Mouse (Mus musculus): Measurements from ENCODE around the gene Nploc4. TPM values are rescaled to one million over a fixed set of nuclear protein-coding genes. Genes with fewer than 3 reads are reported as not detected.

Nploc4 gene
- polyA plus RNA-seq, 1 experiment, result 61.8 TPM

DNA sequence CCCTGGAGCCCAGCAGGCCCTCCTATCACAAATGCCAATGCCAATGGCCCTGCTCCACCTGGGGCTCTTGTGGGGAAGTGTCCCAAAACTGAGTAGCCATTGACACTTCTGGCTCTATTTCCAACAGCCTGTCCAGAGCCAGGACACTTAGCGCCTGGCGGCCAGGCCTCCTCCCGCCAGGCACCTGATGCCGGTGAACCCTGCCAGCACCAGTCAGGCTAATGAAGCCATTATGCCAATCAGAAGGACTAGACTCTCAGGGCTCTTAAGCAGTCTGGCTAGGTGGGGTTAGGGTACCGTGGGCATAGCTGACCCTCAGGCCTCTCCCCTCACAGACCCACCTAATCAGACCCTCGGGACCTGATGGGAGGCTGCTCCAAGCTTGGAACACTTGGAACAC is 78.1 kb downstream of the Nploc4 start:
- Histone ChIP-seq H3ac (ENCODE audit: control insufficient read depth, insufficient read length, low read depth) (no peak overlapping the region), H3K4me3 (ENCODE audit: insufficient read depth, poor library complexity, severe bottlenecking) (no peak overlapping the region), H3K27me3 (ENCODE audit: control insufficient read depth, insufficient read depth, insufficient read length) (no peaks in the 10 kb centered on the region), H3K79me3 (ENCODE audit: low read depth) (no peaks in the 10 kb centered on the region), H3K79me2 (ENCODE audit: control insufficient read depth, insufficient read depth) (no peaks in the 10 kb centered on the region), H3K36me3 (ENCODE audit: control insufficient read depth, insufficient read depth) (no peaks in the 10 kb centered on the region)
- TF ChIP-seq USF1 (IDR thresholded peaks at IDR 0.05; ENCODE audit: low read depth) (no peak), CEBPB (IDR thresholded peaks at IDR 0.05; ENCODE audit: low read depth) (no peak), MYOD1 (IDR thresholded peaks at IDR 0.05; ENCODE audit: control insufficient read depth, insufficient read length, low read depth) (no peak), MYOG (IDR thresholded peaks at IDR 0.05; ENCODE audit: control insufficient read depth, extremely low read depth, insufficient read length) (no peak), MAX (IDR thresholded peaks at IDR 0.05) (no peak), FOSL1 (IDR thresholded peaks at IDR 0.05; ENCODE audit: insufficient read depth, low read length, poor library complexity, severe bottlenecking) (no peak), CTCF (IDR thresholded peaks at IDR 0.05; ENCODE audit: control insufficient read depth, insufficient read depth, insufficient read length) (no peak)

DNA sequence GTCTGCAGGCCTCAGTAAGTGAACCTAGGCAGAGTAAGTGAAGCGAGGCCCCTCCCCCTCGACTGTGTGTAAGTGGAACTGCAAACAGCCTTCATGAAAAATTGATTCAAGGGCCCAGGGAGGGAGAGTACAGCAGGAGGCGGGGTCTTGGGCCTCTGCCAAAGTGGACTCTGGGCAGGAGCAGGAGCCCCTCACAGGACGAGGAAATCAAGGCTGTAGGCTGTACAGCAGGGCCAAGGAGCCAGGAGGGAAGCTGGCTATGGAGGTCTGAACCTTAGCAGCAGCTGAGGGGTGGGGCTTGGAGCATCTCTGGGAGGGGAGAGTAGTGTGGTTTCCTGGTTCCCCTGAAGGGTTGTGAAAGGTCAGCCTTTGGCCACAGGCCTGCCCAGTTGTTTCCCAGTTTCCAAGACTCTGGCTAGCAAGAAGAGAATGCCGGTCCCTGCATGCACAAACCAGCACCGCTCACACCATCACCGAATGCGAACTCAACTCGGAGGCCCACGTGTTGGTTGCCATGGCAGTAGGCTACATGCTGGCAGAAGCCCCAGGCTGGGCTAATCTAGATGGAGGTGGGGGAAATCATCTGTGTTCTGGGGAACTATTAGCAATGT is 79.6 kb downstream of the Nploc4 start:
- Histone ChIP-seq H3ac (ENCODE audit: control insufficient read depth, insufficient read length, low read depth) (no peak overlapping the region), H3K36me3 (ENCODE audit: control insufficient read depth, insufficient read depth) (no peaks in the 10 kb centered on the region), H3K79me2 (ENCODE audit: control insufficient read depth, insufficient read depth) (no peaks in the 10 kb centered on the region), H3K79me3 (ENCODE audit: low read depth) (no peaks in the 10 kb centered on the region), H3K27me3 (ENCODE audit: control insufficient read depth, insufficient read depth, insufficient read length) (no peaks in the 10 kb centered on the region), H3K4me3 (ENCODE audit: insufficient read depth, poor library complexity, severe bottlenecking) (no peak overlapping the region)
- TF ChIP-seq CTCF (IDR thresholded peaks at IDR 0.05; ENCODE audit: control insufficient read depth, insufficient read depth, insufficient read length) (no peak), MYOG (IDR thresholded peaks at IDR 0.05; ENCODE audit: control insufficient read depth, extremely low read depth, insufficient read length) (no peak), MAX (IDR thresholded peaks at IDR 0.05) (no peak), CEBPB (IDR thresholded peaks at IDR 0.05; ENCODE audit: low read depth) (no peak), FOSL1 (IDR thresholded peaks at IDR 0.05; ENCODE audit: insufficient read depth, low read length, poor library complexity, severe bottlenecking) (no peak), MYOD1 (IDR thresholded peaks at IDR 0.05; ENCODE audit: control insufficient read depth, insufficient read length, low read depth) (no peak), USF1 (IDR thresholded peaks at IDR 0.05; ENCODE audit: low read depth) (no peak)

DNA sequence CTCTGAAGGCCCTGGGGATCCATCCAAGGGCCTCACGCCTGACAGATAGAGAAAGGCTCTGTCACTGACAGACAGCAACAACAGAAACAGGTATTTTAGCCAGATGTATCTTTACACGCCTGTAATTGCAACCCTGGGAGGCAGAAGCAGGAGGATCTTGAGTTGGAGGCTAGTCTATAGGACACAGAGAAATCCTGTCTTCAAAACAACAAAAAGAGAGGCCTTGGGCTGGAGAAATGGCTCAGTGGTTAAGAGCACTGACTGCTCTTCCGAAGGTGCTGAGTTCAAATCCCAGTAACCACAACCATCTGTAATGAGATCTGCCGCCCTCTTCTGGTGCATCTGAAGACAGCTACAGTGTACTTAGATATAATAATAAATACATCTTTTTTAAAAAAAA is 80.6 kb downstream of the Nploc4 start:
- peaks cover under 1% of the 10 kb centered on the region for H3K79me3 ChIP-seq (ENCODE audit: low read depth)
- peaks cover 3% of the 10 kb centered on the region for H3K79me2 ChIP-seq (ENCODE audit: control insufficient read depth, insufficient read depth)
- no peak overlapping the region for H3ac ChIP-seq (ENCODE audit: control insufficient read depth, insufficient read length, low read depth)
- no peaks in the 10 kb centered on the region for H3K36me3 ChIP-seq (ENCODE audit: control insufficient read depth, insufficient read depth)
- no peaks in the 10 kb centered on the region for H3K27me3 ChIP-seq (ENCODE audit: control insufficient read depth, insufficient read depth, insufficient read length)
- H3K4me3 ChIP-seq (ENCODE audit: insufficient read depth, poor library complexity, severe bottlenecking), result no peak overlapping the region
- TF ChIP-seq USF1 (IDR thresholded peaks at IDR 0.05; ENCODE audit: low read depth), result no peak
- TF ChIP-seq MYOD1 (IDR thresholded peaks at IDR 0.05; ENCODE audit: control insufficient read depth, insufficient read length, low read depth), result no peak
- TF ChIP-seq FOSL1 (IDR thresholded peaks at IDR 0.05; ENCODE audit: insufficient read depth, low read length, poor library complexity, severe bottlenecking), result no peak
- TF ChIP-seq MYOG (IDR thresholded peaks at IDR 0.05; ENCODE audit: control insufficient read depth, extremely low read depth, insufficient read length), result no peak
- no peak for TF ChIP-seq CTCF (IDR thresholded peaks at IDR 0.05; ENCODE audit: control insufficient read depth, insufficient read depth, insufficient read length)
- no peak for TF ChIP-seq MAX (IDR thresholded peaks at IDR 0.05)
- TF ChIP-seq CEBPB (IDR thresholded peaks at IDR 0.05; ENCODE audit: low read depth), result no peak

DNA sequence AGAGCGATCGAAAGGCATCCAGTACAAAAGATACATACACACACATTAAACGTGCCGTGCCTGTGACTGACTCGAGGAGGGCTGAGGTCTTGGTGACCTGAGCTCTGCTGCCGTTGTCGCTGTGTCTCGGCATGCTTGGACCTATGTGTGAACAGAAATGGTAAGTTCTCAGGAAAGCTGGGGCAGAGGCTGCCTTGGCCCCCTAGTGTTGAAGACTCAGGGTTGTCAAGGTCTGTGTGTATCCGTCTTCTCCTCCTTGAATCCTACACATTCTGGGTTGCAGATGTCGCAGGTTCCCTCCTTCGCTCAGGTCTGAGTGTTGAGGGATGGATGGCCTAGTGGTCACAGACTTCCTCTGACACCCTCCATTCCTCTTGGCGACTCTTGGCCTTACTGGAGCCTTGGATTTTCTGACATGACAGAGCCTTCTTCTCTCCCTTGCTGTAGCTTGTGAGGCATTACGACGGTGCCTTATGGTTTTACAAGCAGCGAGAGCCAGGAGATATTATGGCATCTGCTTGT is 81.1 kb downstream of the Nploc4 start:
- Histone ChIP-seq H3K36me3 (ENCODE audit: control insufficient read depth, insufficient read depth) (no peaks in the 10 kb centered on the region), H3K79me3 (ENCODE audit: low read depth) (peaks cover 2% of the 10 kb centered on the region), H3K4me3 (ENCODE audit: insufficient read depth, poor library complexity, severe bottlenecking) (no peak overlapping the region), H3K79me2 (ENCODE audit: control insufficient read depth, insufficient read depth) (peaks cover 8% of the 10 kb centered on the region), H3ac (ENCODE audit: control insufficient read depth, insufficient read length, low read depth) (no peak overlapping the region), H3K27me3 (ENCODE audit: control insufficient read depth, insufficient read depth, insufficient read length) (no peaks in the 10 kb centered on the region)
- no peak for TF ChIP-seq MAX (IDR thresholded peaks at IDR 0.05)
- TF ChIP-seq MYOD1 (IDR thresholded peaks at IDR 0.05; ENCODE audit: control insufficient read depth, insufficient read length, low read depth), result no peak
- no peak for TF ChIP-seq USF1 (IDR thresholded peaks at IDR 0.05; ENCODE audit: low read depth)
- no peak for TF ChIP-seq FOSL1 (IDR thresholded peaks at IDR 0.05; ENCODE audit: insufficient read depth, low read length, poor library complexity, severe bottlenecking)
- no peak for TF ChIP-seq CEBPB (IDR thresholded peaks at IDR 0.05; ENCODE audit: low read depth)
- TF ChIP-seq MYOG (IDR thresholded peaks at IDR 0.05; ENCODE audit: control insufficient read depth, extremely low read depth, insufficient read length), result no peak
- TF ChIP-seq CTCF (IDR thresholded peaks at IDR 0.05; ENCODE audit: control insufficient read depth, insufficient read depth, insufficient read length), result no peak

DNA sequence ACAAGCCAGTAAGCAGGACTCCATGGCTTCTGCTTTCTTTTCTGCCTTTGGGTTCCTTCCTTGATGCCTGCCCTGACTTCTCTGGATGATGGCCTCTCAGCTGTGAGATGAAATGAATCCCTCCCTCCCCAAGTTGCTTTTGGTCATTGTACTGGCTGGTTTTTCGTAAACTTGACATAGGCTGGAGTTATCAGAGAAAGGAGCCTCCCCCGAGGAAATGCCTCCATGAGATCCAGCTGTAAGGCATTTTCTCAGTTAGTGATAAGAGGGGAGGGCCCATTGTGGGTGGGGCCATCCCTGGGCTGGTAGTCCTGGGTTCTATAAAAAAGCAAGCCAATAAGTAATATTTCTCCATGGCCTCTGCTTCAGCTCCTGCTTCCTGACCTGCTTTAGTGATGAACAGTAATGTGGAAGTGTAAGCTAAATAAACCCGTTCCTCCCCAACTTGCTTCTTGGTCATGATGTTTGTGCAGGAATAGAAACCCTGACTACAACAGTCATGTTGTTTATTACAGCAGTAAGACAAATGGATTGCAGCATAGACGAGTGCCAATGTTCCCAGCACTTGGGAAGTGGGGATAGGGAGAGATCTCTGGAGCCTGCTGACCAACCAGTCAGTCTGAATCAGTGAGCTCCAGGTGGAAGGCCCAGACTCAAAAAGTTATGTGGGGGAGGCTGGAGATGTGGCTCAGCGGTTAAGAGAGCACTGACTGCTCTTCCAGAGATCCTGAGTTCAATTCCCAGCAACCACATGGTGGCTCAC is 82.0 kb downstream of the Nploc4 start:
- Histone ChIP-seq H3K27me3 (ENCODE audit: control insufficient read depth, insufficient read depth, insufficient read length) (no peaks in the 10 kb centered on the region), H3K36me3 (ENCODE audit: control insufficient read depth, insufficient read depth) (no peaks in the 10 kb centered on the region), H3K4me3 (ENCODE audit: insufficient read depth, poor library complexity, severe bottlenecking) (no peak overlapping the region), H3K79me3 (ENCODE audit: low read depth) (peaks cover 2% of the 10 kb centered on the region), H3K79me2 (ENCODE audit: control insufficient read depth, insufficient read depth) (peaks cover 18% of the 10 kb centered on the region), H3ac (ENCODE audit: control insufficient read depth, insufficient read length, low read depth) (no peak overlapping the region)
- no peak for TF ChIP-seq CEBPB (IDR thresholded peaks at IDR 0.05; ENCODE audit: low read depth)
- TF ChIP-seq CTCF (IDR thresholded peaks at IDR 0.05; ENCODE audit: control insufficient read depth, insufficient read depth, insufficient read length), result no peak
- no peak for TF ChIP-seq USF1 (IDR thresholded peaks at IDR 0.05; ENCODE audit: low read depth)
- TF ChIP-seq MYOD1 (IDR thresholded peaks at IDR 0.05; ENCODE audit: control insufficient read depth, insufficient read length, low read depth), result no peak
- TF ChIP-seq MYOG (IDR thresholded peaks at IDR 0.05; ENCODE audit: control insufficient read depth, extremely low read depth, insufficient read length), result no peak
- no peak for TF ChIP-seq MAX (IDR thresholded peaks at IDR 0.05)
- TF ChIP-seq FOSL1 (IDR thresholded peaks at IDR 0.05; ENCODE audit: insufficient read depth, low read length, poor library complexity, severe bottlenecking), result no peak

Data from C2C12 (cell line).